Mouse (Mus musculus) small intestine, adult 2 months (tissue): ENCODE measurements at regions not wholly inside any gene's neighbourhood (a gene's known extent, or its start where the extent isn't known, plus 50 kb on each side); places are given as distances from the start of the nearest gene placed in this dataset.
"Not testable (repeated sequence)": the region's sequence is repeated elsewhere in the genome, so short reads cannot be mapped to it uniquely, and the experiment has no call there.

ENCODE experiments used
- H3K27ac ChIP-seq: fragments of 200-500 bp; 2 replicates; pipeline ENCODE4 v1.5.1; 2012; ENCODE audit warnings: low read depth, low read length, control low read depth, inconsistent platforms; ENCODE audit not compliant: insufficient read depth
- H3K27me3 ChIP-seq: fragments of 200-500 bp; 2 replicates; pipeline ENCODE4 v1.6.1; 2012; ENCODE audit warnings: mild to moderate bottlenecking, moderate library complexity, low read length, inconsistent platforms; ENCODE audit not compliant: control insufficient read depth, insufficient read depth
- H3K36me3 ChIP-seq: fragments of 200-500 bp; 2 replicates; pipeline ENCODE4 v1.6.1; 2012; ENCODE audit warnings: mild to moderate bottlenecking, low read length, control low read depth, inconsistent platforms; ENCODE audit not compliant: control insufficient read depth, insufficient read depth
- H3K4me1 ChIP-seq: fragments of 200-500 bp; 2 replicates; pipeline ENCODE4 v1.6.1; 2012; ENCODE audit warnings: low read length, inconsistent platforms, mixed read lengths; ENCODE audit not compliant: control insufficient read depth, insufficient read depth, insufficient read length
- H3K4me3 ChIP-seq: fragments of 200-500 bp; 2 replicates; pipeline ENCODE4 v1.5.1; 2012; ENCODE audit warnings: low read depth, mild to moderate bottlenecking, control low read depth, inconsistent platforms, low read length, moderate library complexity
- CTCF ChIP-seq: fragments of 200-500 bp; IDR thresholded peaks from 2 replicates; pipeline ENCODE4 v1.5.1; 2012; ENCODE audit warnings: low read depth, mild to moderate bottlenecking, control low read depth, inconsistent platforms, low read length, moderate library complexity, mixed read lengths; ENCODE audit not compliant: insufficient replicate concordance, insufficient read length; ENCODE audit errors: extremely low read depth
- POLR2A ChIP-seq: fragments of 200-500 bp; IDR thresholded peaks from 2 replicates; pipeline ENCODE4 v1.6.1; 2012; ENCODE audit warnings: low read depth, mild to moderate bottlenecking, control low read depth, inconsistent platforms, low read length, moderate library complexity
- WGBS: fragments of 180-500 bp; shearing (Covaris S2); methylation state at CpG from one replicate; pipeline ENCODE4 v1.1.7; 2018; 5-methylcytosine and 5-hydroxymethylcytosine counted together

GRCm38 (mm10) chr3:9066374-9066773 lies 543.5 kb downstream of the Zfp704 start:
- H3K4me3 ChIP-seq, result no peak overlapping the region
- no peak overlapping the region for H3K27ac ChIP-seq
- TF ChIP-seq POLR2A (no peak), CTCF (no peak)
- 76% methylated on average over 5 of the region's 5 CpGs for WGBS
- H3K36me3 ChIP-seq, result no peaks in the 10 kb centered on the region
- H3K27me3 ChIP-seq, result no peaks in the 10 kb centered on the region
- peaks cover 7% of the 10 kb centered on the region for H3K4me1 ChIP-seq

- no peaks in the 10 kb centered on the region for H3K36me3 ChIP-seq
- no peak for TF ChIP-seq POLR2A
- no peak for TF ChIP-seq CTCF
- 42% methylated on average over 5 of the region's 5 CpGs for WGBS
- H3K4me1 ChIP-seq, result peaks cover 7% of the 10 kb centered on the region
- no peaks in the 10 kb centered on the region for H3K27me3 ChIP-seq
- H3K4me3 ChIP-seq, result no peak overlapping the region
- H3K27ac ChIP-seq, result no peak overlapping the region
These were observed 544.0 kb downstream of the Zfp704 start for GRCm38 (mm10) chr3:9065892-9066291.

- WGBS, result 50% methylated on average over 15 of the region's 15 CpGs
- H3K4me3 ChIP-seq, result no peak overlapping the region
- H3K4me1 ChIP-seq, result peaks cover 7% of the 10 kb centered on the region
- no peaks in the 10 kb centered on the region for H3K27me3 ChIP-seq
- H3K36me3 ChIP-seq, result no peaks in the 10 kb centered on the region
- H3K27ac ChIP-seq, result no peak overlapping the region
- no peak for TF ChIP-seq POLR2A
- peak; percentile 56; the same call in 1 of the 2 replicates for TF ChIP-seq CTCF
These were observed 545.4 kb downstream of the Zfp704 start for GRCm38 (mm10) chr3:9064266-9065031.

- H3K27ac ChIP-seq, result peak overlapping the region; percentile 73
- no peaks in the 10 kb centered on the region for H3K36me3 ChIP-seq
- H3K27me3 ChIP-seq, result no peaks in the 10 kb centered on the region
- peak overlapping the region; percentile 36; the same call in 1 of the 2 replicates for H3K4me3 ChIP-seq
- TF ChIP-seq POLR2A (no peak), CTCF (no peak)
- 33% methylated on average over 5 of the region's 5 CpGs for WGBS
- H3K4me1 ChIP-seq, result peaks cover 7% of the 10 kb centered on the region
These were observed 546.2 kb downstream of the Zfp704 start for GRCm38 (mm10) chr3:9063662-9064061.

- TF ChIP-seq CTCF (no peak), POLR2A (no peak)
- Histone ChIP-seq H3K27me3 (no peaks in the 10 kb centered on the region), H3K36me3 (no peaks in the 10 kb centered on the region), H3K4me3 (no peak overlapping the region), H3K4me1 (peaks cover 7% of the 10 kb centered on the region), H3K27ac (no peak overlapping the region)
- WGBS, result 96% methylated on average over 2 of the region's 2 CpGs
These were observed 548.5 kb downstream of the Zfp704 start for GRCm38 (mm10) chr3:9061396-9061795.

GRCm38 (mm10) chr3:9057703-9058102 lies 552.2 kb downstream of the Zfp704 start:
- H3K36me3 ChIP-seq, H3K27ac ChIP-seq, H3K27me3 ChIP-seq, H3K4me3 ChIP-seq, H3K4me1 ChIP-seq: not testable (repeated sequence)
- WGBS, result 93% methylated on average over 3 of the region's 3 CpGs

GRCm38 (mm10) chr3:9056846-9057245 lies 553.0 kb downstream of the Zfp704 start:
- H3K4me1 ChIP-seq, result no peaks in the 10 kb centered on the region
- H3K27me3 ChIP-seq, result no peaks in the 10 kb centered on the region
- TF ChIP-seq POLR2A (no peak), CTCF (no peak)
- 91% methylated on average over 6 of the region's 6 CpGs for WGBS
- H3K4me3 ChIP-seq, result no peak overlapping the region
- H3K36me3 ChIP-seq, result no peaks in the 10 kb centered on the region
- no peak overlapping the region for H3K27ac ChIP-seq
